Mouse (Mus musculus) MEL (cell line): ENCODE results near the gene Mau2. TPM values are rescaled to one million over a fixed set of nuclear protein-coding genes. Genes with fewer than 3 reads are reported as not detected.

ENCODE experiments used
- DNase-seq: peaks from one replicate; pipeline ENCODE4 v3.0.0; 2011; ENCODE audit warnings: low read depth, low spot score
- H3K27ac ChIP-seq: 2 replicates; pipeline ENCODE4 v1.5.1; 2012; ENCODE audit warnings: low read depth, mild to moderate bottlenecking, control low read depth, low read length, moderate library complexity; ENCODE audit not compliant: control insufficient read depth
- H3K27me3 ChIP-seq, 2 experiments: fragments of 150-350 bp in 1 of 2; sonication (generic) in 1 of 2; 2 replicates each; pipeline ENCODE4 v1.6.1; 2012; ENCODE audit warnings: low read length in 2 of 2, mild to moderate bottlenecking in 2 of 2, improper control_type of control experiment in 1 of 2, moderate library complexity in 1 of 2; ENCODE audit not compliant: insufficient read depth in 2 of 2, control insufficient read depth in 1 of 2
- H3K36me3 ChIP-seq, 2 experiments: 2 replicates each; pipeline ENCODE4 v1.6.1; 2012 to 2014; ENCODE audit warnings: low read length in 2 of 2, improper control_type of control experiment in 1 of 2, inconsistent platforms in 1 of 2, mild to moderate bottlenecking in 1 of 2; ENCODE audit not compliant: insufficient read depth in 2 of 2, control insufficient read depth in 1 of 2
- H3K4me1 ChIP-seq, 2 experiments: fragments of 150-350 bp in 1 of 2; sonication (generic) in 1 of 2; 2 replicates each; pipeline ENCODE4 v1.6.1; 2012; ENCODE audit warnings: low read length in 2 of 2, improper control_type of control experiment in 1 of 2, mild to moderate bottlenecking in 1 of 2; ENCODE audit not compliant: insufficient read depth in 2 of 2, control insufficient read depth in 1 of 2
- H3K4me3 ChIP-seq, 2 experiments: fragments of 150-350 bp in 1 of 2; sonication (generic) in 1 of 2; 2 replicates each; pipeline ENCODE4 v1.5.1; 2012; ENCODE audit warnings: low read depth in 2 of 2, low read length in 2 of 2, mild to moderate bottlenecking in 2 of 2, moderate library complexity in 2 of 2, control low read depth in 1 of 2, improper control_type of control experiment in 1 of 2; ENCODE audit not compliant: control insufficient read depth in 1 of 2, insufficient read depth in 1 of 2
- H3K79me2 ChIP-seq: 2 replicates; pipeline ENCODE4 v1.6.1; 2012; ENCODE audit warnings: mild to moderate bottlenecking, low read length, moderate library complexity; ENCODE audit not compliant: control insufficient read depth, poor library complexity, insufficient read depth
- H3K9ac ChIP-seq: 2 replicates; pipeline ENCODE4 v1.6.1; 2012; ENCODE audit warnings: low read depth, mild to moderate bottlenecking, control low read depth, low read length, moderate library complexity; ENCODE audit not compliant: control insufficient read depth, poor library complexity, severe bottlenecking
- H3K9me3 ChIP-seq: fragments of 150-350 bp; sonication (generic); replicated peaks from 2 replicates; pipeline ENCODE4 v1.6.1; 2012; ENCODE audit warnings: mild to moderate bottlenecking, low read length, improper control_type of control experiment, moderate library complexity; ENCODE audit not compliant: insufficient read depth
- BHLHE40 ChIP-seq: IDR thresholded peaks from 2 replicates; pipeline ENCODE4 v1.6.1; 2012; ENCODE audit warnings: low read depth, mild to moderate bottlenecking, inconsistent platforms, low read length, improper control_type of control experiment, borderline replicate concordance
- CHD2 ChIP-seq: IDR thresholded peaks from 2 replicates; pipeline ENCODE4 v1.6.1; 2011; ENCODE audit warnings: low read length, improper control_type of control experiment
- E2F4 ChIP-seq: IDR thresholded peaks from 2 replicates; pipeline ENCODE4 v1.6.1; 2011; ENCODE audit warnings: low read depth, low read length, improper control_type of control experiment, borderline replicate concordance
- ELF1 ChIP-seq: IDR thresholded peaks from 2 replicates; pipeline ENCODE4 v1.6.1; 2014; ENCODE audit warnings: low read depth, mild to moderate bottlenecking, inconsistent platforms, low read length, improper control_type of control experiment, moderate library complexity
- EP300 ChIP-seq, 2 experiments: IDR thresholded peaks; 2 replicates each; pipeline ENCODE4 v1.6.1; 2011; ENCODE audit warnings: improper control_type of control experiment in 2 of 2, low read length in 2 of 2, low read depth in 1 of 2, mild to moderate bottlenecking in 1 of 2
- GABPA ChIP-seq: IDR thresholded peaks from 2 replicates; pipeline ENCODE4 v1.6.1; 2012; ENCODE audit warnings: low read depth, mild to moderate bottlenecking, inconsistent platforms, low read length, improper control_type of control experiment, moderate library complexity
- GATA1 ChIP-seq: IDR thresholded peaks from 2 replicates; pipeline ENCODE4 v1.6.1; 2011; ENCODE audit warnings: low read depth, low read length, improper control_type of control experiment
- MAX ChIP-seq: IDR thresholded peaks from 2 replicates; pipeline ENCODE4 v1.6.1; 2011; ENCODE audit warnings: low read length, improper control_type of control experiment
- MAZ ChIP-seq: IDR thresholded peaks from 2 replicates; pipeline ENCODE4 v1.6.1; 2012; ENCODE audit warnings: low read depth, mild to moderate bottlenecking, inconsistent platforms, low read length, improper control_type of control experiment
- MEF2A ChIP-seq: IDR thresholded peaks from 2 replicates; pipeline ENCODE4 v1.6.1; 2014; ENCODE audit warnings: low read depth, mild to moderate bottlenecking, inconsistent platforms, low read length, improper control_type of control experiment; ENCODE audit not compliant: poor library complexity, insufficient replicate concordance, severe bottlenecking; ENCODE audit errors: extremely low read depth
- MXI1 ChIP-seq: IDR thresholded peaks from 2 replicates; pipeline ENCODE4 v1.6.1; 2011; ENCODE audit warnings: mild to moderate bottlenecking, low read depth, low read length, improper control_type of control experiment
- MYC ChIP-seq: IDR thresholded peaks from 2 replicates; pipeline ENCODE4 v1.6.1; 2011; ENCODE audit warnings: low read depth, mild to moderate bottlenecking, low read length, improper control_type of control experiment, moderate library complexity
- NELFE ChIP-seq: IDR thresholded peaks from 2 replicates; pipeline ENCODE4 v1.6.1; 2011; ENCODE audit warnings: low read depth, low read length, improper control_type of control experiment
- NRF1 ChIP-seq: IDR thresholded peaks from 2 replicates; pipeline ENCODE4 v1.6.1; 2014; ENCODE audit warnings: low read depth, mild to moderate bottlenecking, inconsistent platforms, low read length, improper control_type of control experiment, moderate library complexity; ENCODE audit not compliant: poor library complexity, insufficient read depth, severe bottlenecking
- POLR2A ChIP-seq, 2 experiments: IDR thresholded peaks; 2 replicates each; pipeline ENCODE4 v1.6.1; 2011 to 2012; ENCODE audit warnings: low read length in 2 of 2, mild to moderate bottlenecking in 2 of 2, control low read depth in 1 of 2, improper control_type of control experiment in 1 of 2, low read depth in 1 of 2, moderate library complexity in 1 of 2; ENCODE audit not compliant: control insufficient read depth in 1 of 2, insufficient read depth in 1 of 2, poor library complexity in 1 of 2
- POLR2AphosphoS2 ChIP-seq: IDR thresholded peaks from 2 replicates; pipeline ENCODE4 v1.6.1; 2011; ENCODE audit warnings: low read length, improper control_type of control experiment
- POLR2AphosphoS5 ChIP-seq: IDR thresholded peaks from 2 replicates; pipeline ENCODE4 v1.6.1; 2012; ENCODE audit warnings: low read depth, borderline replicate concordance, mild to moderate bottlenecking, inconsistent platforms, low read length, moderate library complexity, mixed read lengths
- TBP ChIP-seq: IDR thresholded peaks from 2 replicates; pipeline ENCODE4 v1.8.0; 2011; ENCODE audit warnings: low read depth, low read length, improper control_type of control experiment
- TCF12 ChIP-seq: IDR thresholded peaks from 2 replicates; pipeline ENCODE4 v1.6.1; 2014; ENCODE audit warnings: low read depth, mild to moderate bottlenecking, inconsistent platforms, low read length, improper control_type of control experiment, moderate library complexity
- USF2 ChIP-seq, 2 experiments: IDR thresholded peaks; 2 replicates each; pipeline ENCODE4 v1.6.1; 2011 to 2012; ENCODE audit warnings: improper control_type of control experiment in 2 of 2, low read length in 2 of 2, borderline replicate concordance in 1 of 2, inconsistent platforms in 1 of 2, low read depth in 1 of 2, mild to moderate bottlenecking in 1 of 2; ENCODE audit not compliant: insufficient read depth in 1 of 2
- ZKSCAN1 ChIP-seq: IDR thresholded peaks from 2 replicates; pipeline ENCODE4 v1.6.1; 2012; ENCODE audit warnings: low read depth, mild to moderate bottlenecking, inconsistent platforms, low read length, improper control_type of control experiment, moderate library complexity
- ZMIZ1 ChIP-seq: IDR thresholded peaks from 2 replicates; pipeline ENCODE4 v1.6.1; 2012; ENCODE audit warnings: low read depth, mild to moderate bottlenecking, inconsistent platforms, low read length, improper control_type of control experiment, moderate library complexity
- ZNF384 ChIP-seq: IDR thresholded peaks from 2 replicates; pipeline ENCODE4 v1.6.1; 2012; ENCODE audit warnings: low read depth, mild to moderate bottlenecking, inconsistent platforms, low read length, improper control_type of control experiment
- polyA plus RNA-seq, 2 experiments: library from polyadenylated mRNA; stranded (reverse) in 1 of 2; unstranded in 1 of 2; fragments of >175 nt in 1 of 2; fragments of >200 nt in 1 of 2; gene quantifications; 2 replicates each; pipeline versions ENCODE4 v1.2.1 to v1.2.4; 2012; ENCODE audit warnings: low replicate concordance in 2 of 2, low read depth in 1 of 2; ENCODE audit not compliant: insufficient read length in 2 of 2, insufficient read depth in 1 of 2, missing spikeins in 1 of 2
- total RNA-seq: library from RNA; depleted of rRNA; stranded (reverse); fragments of 300-350 nt; gene quantifications from 2 replicates; pipeline ENCODE4 v1.2.3, GENCODE M21; 2012

The Mau2 gene
- total and polyA plus RNA-seq, 3 experiments: 39.2 to 43.4 TPM; not detected in 1

GRCm38 (mm10) chr8:70086151-70086550 is 43.6 kb upstream of the Mau2 start:
- Histone ChIP-seq H3K36me3 (no peaks in the 10 kb centered on the region), H3K27me3 (no peaks in the 10 kb centered on the region), H3K79me2 (no peaks in the 10 kb centered on the region), H3K9ac (no peak overlapping the region), H3K4me1 (no peaks in the 10 kb centered on the region), H3K27ac (no peak overlapping the region), H3K4me3 (no peak overlapping the region), H3K9me3 (no peaks in the 10 kb centered on the region)
- no peak for DNase-seq
- TF ChIP-seq MYC: no peak
- TF ChIP-seq ZKSCAN1: no peak
- TF ChIP-seq ELF1: no peak
- TF ChIP-seq ZNF384: no peak
- TF ChIP-seq NRF1: no peak
- TF ChIP-seq POLR2AphosphoS5: no peak
- TF ChIP-seq ZMIZ1: no peak
- no peak for TF ChIP-seq USF2 (IDR thresholded peaks at IDR 0.05; ENCODE audit: borderline replicate concordance in 1 of 2, insufficient read depth in 1 of 2, low read depth in 1 of 2, low read length in 2 of 2)
- TF ChIP-seq POLR2AphosphoS2: no peak
- no peak for TF ChIP-seq GATA1
- TF ChIP-seq MAZ: no peak
- no peak for TF ChIP-seq BHLHE40
- TF ChIP-seq MEF2A: no peak

GRCm38 (mm10) chr8:70084191-70085065 is 41.9 kb upstream of the Mau2 start:
- Histone ChIP-seq H3K79me2 (no peaks in the 10 kb centered on the region), H3K9ac (no peak overlapping the region), H3K4me3 (no peak overlapping the region), H3K27ac (no peak overlapping the region), H3K4me1 (no peaks in the 10 kb centered on the region), H3K9me3 (no peaks in the 10 kb centered on the region), H3K36me3 (no peaks in the 10 kb centered on the region), H3K27me3 (no peaks in the 10 kb centered on the region)
- no peak for DNase-seq
- TF ChIP-seq E2F4: no peak
- TF ChIP-seq POLR2A (IDR thresholded peaks at IDR 0.05; ENCODE audit: control insufficient read depth in 1 of 2, insufficient read depth in 1 of 2, low read depth in 1 of 2, low read length in 2 of 2, poor library complexity in 1 of 2): no peak
- no peak for TF ChIP-seq ZNF384
- TF ChIP-seq EP300 (IDR thresholded peaks at IDR 0.05; ENCODE audit: low read depth in 1 of 2, low read length in 2 of 2): no peak
- TF ChIP-seq MXI1: no peak
- TF ChIP-seq CHD2: no peak
- TF ChIP-seq TCF12: no peak
- no peak for TF ChIP-seq MAX
- TF ChIP-seq TBP: no peak
- no peak for TF ChIP-seq NELFE
- TF ChIP-seq MEF2A: no peak
- TF ChIP-seq MYC: no peak
- no peak for TF ChIP-seq GABPA
